Mouse (Mus musculus): Measurements from ENCODE around the gene Adcy3. TPM values are rescaled to one million over a fixed set of nuclear protein-coding genes. Genes with fewer than 3 reads are reported as not detected.

Gene Adcy3
- polyA plus RNA-seq, 1 experiment from 2014 or later, result 6.8 TPM

DNA sequence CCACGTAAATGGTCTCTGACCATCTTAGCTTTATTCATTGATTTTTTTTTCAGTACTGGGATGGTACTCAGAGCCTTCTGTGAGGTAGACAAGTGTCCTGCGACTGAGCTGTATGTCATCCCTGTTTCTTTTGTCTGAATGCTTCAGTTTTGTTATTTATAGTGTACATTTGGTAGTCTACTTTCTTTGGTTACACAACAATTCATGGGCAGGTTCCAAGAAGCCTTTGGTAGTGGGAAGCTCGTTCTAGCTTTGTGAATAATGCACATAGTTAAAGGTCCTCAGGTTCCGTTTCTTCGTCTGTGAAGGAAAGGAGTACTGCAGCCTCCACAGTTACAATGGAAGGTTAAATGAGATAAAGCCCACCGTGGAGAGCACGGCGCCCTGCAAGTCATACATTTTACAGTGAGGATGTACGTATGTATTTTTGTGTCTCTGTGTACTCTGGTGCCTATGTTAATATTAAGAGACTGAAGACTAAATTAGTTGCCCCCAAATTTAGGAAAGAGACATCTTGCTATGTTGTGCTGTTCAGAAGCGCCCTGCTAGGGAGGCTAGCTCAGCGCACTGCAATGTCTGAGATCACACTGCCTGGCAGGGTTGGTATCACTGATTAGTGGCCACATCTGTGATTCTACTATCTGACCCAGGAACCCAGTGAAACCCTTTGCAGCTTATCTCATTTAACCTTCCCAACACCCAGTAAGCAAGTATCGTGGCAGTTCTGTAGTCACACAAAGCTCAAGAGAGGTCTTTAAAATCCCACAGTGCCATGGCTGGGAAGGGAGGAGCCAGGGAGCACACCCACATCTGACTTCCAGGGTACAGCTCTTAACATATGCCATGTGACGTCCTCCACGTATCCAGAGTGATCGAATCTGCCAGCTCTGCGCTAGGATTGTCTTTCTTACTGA, 120.1 kb downstream of the Adcy3 start:
- Histone ChIP-seq H3K4me3 (no peak overlapping the region), H3K9ac (replicated peaks) (no peak overlapping the region), H3K4me2 (replicated peaks) (no peak overlapping the region), H3K9me3 (no peaks in the 10 kb centered on the region), H3K4me1 (no peaks in the 10 kb centered on the region), H3K36me3 (peaks cover 19% of the 10 kb centered on the region), H3K27me3 (no peaks in the 10 kb centered on the region), H3K27ac (replicated peaks) (no peak overlapping the region)
- WGBS, result 92% methylated on average over 16 of the region's 16 CpGs
- ATAC-seq (ENCODE audit: low FRiP score, low read depth), result no peak

Other genes with a start within 250 kb of the Adcy3 start
- gene Pomc, start 178.2 kb upstream of the Adcy3 start, polyA plus RNA-seq (2016; fragmentation: Nextera tagmentation; extraction: Ambion mirVana), result 6.3 and 8.6 TPM in 2 replicates
- gene Efr3b, start 94.2 kb upstream of the Adcy3 start, polyA plus RNA-seq (2016; fragmentation: Nextera tagmentation; extraction: Ambion mirVana), result 32.0 and 34.3 TPM in 2 replicates
- gene Dnajc27, start 50.5 kb upstream of the Adcy3 start, polyA plus RNA-seq (2016; fragmentation: Nextera tagmentation; extraction: Ambion mirVana), result 14.0 and 14.2 TPM in 2 replicates
- gene Ptrhd1, start 100.9 kb downstream of the Adcy3 start, polyA plus RNA-seq (2016; fragmentation: Nextera tagmentation; extraction: Ambion mirVana), result 5.6 and 5.9 TPM in 2 replicates
- 16.9 and 18.6 TPM in 2 replicates for gene Cenpo, start 101.2 kb downstream of the Adcy3 start, polyA plus RNA-seq (2016; fragmentation: Nextera tagmentation; extraction: Ambion mirVana)

Measured in midbrain, embryonic 12.5 days (tissue).